Mouse (Mus musculus) olfactory bulb, adult 2 months (tissue): ENCODE measurements around the gene Alg9.

Experiments used
- CTCF ChIP-seq: fragments of 200-500 bp; IDR thresholded peaks from 2 replicates; pipeline ENCODE4 v1.5.1; 2012; ENCODE audit warnings: low read depth, mild to moderate bottlenecking, low read length, moderate library complexity; ENCODE audit not compliant: insufficient read depth
- POLR2A ChIP-seq: fragments of 200-500 bp; IDR thresholded peaks from 2 replicates; pipeline ENCODE4 v1.6.1; 2012; ENCODE audit warnings: mild to moderate bottlenecking, low read depth, low read length, moderate library complexity; ENCODE audit not compliant: insufficient read depth

GRCm38 (mm10) chr9:50809146-50809545 lies 34.3 kb downstream of the Alg9 start:
- TF ChIP-seq CTCF (no peak), POLR2A (no peak)
